Mouse (Mus musculus) ovary, postnatal 10 days (tissue): ENCODE results near the gene Cdh18.
"Not testable (repeated sequence)": the region's sequence is repeated elsewhere in the genome, so short reads cannot be mapped to it uniquely, and the experiment has no call there.

Source experiments
- DNase-seq: peaks from one replicate; pipeline ENCODE4 v3.0.0; 2022; ENCODE audit warnings: low spot score

Gene Cdh18

DNA sequence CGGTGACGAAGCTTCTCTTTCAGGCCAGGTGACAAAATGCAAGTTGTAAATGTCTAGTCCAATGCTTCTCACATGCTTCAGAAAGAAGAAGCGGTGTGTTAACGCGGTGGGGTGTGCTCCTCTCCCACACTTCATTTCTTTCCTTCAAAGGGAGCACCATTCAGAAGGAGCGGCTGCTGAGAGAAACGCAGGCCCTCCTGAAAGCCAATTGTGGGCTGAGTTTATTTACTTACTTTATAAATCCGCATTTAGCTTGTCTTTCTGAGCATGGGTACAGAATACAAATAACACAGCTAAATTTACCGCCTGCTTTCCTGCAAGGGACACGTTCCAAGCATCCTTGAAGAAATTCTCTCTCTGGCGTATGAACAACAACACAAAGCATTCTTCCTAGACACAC, 420.6 kb downstream of the Cdh18 start:
- DNase-seq = no peak

- no peak for DNase-seq
These were observed 431.3 kb downstream of the Cdh18 start for GRCm38 (mm10) chr15:22980136-22980535.

DNA sequence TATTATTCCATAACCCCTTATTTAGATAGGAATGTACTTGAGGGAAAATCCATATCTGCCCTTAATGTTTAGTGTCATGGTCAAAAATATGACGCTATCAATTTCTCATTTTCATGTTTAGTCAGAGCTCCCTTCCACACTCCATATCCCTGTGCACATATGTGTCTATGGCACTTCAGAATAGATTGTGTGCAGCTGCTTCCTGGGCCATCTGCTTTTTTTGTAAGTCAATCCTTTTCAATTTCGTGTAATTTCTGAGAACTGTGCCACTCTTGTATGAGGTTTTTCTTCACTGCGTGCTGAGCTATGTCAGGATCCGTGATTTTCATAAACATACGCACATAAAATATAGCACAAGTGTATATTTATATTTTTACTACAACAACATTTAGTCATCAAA, 435.8 kb downstream of the Cdh18 start:
- no peak for DNase-seq

DNA sequence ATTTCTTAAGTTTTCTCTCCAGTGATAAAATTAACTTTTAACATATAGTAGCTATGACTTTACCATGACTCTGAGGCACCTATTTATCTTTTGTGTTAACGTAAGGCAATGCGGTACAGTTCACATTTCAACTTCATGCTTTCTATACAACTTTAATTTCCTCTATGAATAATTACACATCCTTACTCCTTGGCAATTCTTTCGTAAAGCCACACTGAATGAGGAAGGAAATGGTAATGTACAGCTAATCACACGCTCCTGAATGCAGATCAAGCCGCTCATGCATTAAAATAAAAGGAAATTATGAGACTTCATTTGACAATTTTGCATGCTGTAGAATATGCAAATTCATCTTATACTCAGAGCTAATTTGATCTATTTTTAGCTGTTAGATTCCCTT, 467.9 kb downstream of the Cdh18 start:
- no peak for DNase-seq

GRCm38 (mm10) chr15:23021151-23021550, 472.3 kb downstream of the Cdh18 start:
- DNase-seq = no peak

GRCm38 (mm10) chr15:23022635-23023034, 473.8 kb downstream of the Cdh18 start:
- no peak for DNase-seq

GRCm38 (mm10) chr15:23035551-23036207, 486.9 kb downstream of the Cdh18 start:
- DNase-seq = peak; percentile 1

- DNase-seq = peak; percentile 2
These were observed 487.6 kb downstream of the Cdh18 start for GRCm38 (mm10) chr15:23036208-23037065.

DNA sequence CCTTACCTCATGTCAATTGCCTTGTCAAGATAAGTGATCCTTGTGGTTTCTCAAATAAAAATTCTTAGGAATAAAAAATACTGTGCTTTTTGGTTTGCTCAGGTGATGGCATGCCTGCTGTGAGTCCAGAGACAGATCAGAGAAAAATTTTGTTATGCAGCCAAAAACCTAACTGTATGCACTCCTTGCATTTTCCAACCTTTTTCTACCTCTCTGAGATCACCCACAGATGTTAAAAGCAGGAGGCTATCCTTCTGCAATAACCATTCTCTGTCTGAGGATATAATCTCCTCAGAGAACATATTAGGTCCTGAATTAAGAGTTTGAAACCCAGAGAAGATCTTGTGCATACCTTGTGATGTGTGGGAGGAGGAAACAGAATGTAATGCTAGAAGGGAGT, 488.7 kb downstream of the Cdh18 start:
- no peak for DNase-seq

DNA sequence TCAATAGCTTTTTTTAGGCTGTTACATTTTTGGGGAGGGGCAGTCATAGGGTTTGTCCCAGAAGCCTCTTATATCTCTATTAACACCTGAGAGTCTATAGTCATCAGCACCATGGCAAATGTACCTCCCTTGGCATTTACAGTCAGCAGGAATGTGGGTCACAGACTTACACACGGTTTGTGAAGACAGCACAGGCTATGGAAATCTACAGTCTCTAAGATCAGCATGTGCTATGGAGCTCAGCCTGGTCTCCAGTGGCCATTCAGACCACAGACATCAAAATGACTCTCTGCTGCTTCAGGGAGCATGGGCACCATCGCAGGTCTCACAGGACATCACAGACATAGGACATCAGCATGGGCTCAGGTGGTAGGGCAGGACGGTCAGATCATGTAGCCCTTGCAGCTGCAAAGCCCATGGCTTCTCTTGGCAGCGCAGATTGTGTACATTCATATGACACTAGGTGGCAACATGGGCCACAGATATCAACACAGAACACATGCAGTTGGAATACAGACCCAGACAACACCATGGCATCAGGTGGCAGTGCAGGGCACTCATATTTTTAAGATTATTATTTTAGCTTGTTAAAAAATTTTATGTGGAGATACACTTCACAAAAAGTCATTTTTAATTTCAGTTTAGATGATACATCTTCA, 497.4 kb downstream of the Cdh18 start:
- no peak for DNase-seq

- no peak for DNase-seq
These were observed 503.2 kb downstream of the Cdh18 start for GRCm38 (mm10) chr15:23052006-23052405.

GRCm38 (mm10) chr15:23085326-23085725, 536.5 kb downstream of the Cdh18 start:
- not testable (repeated sequence) for DNase-seq

- no peak for DNase-seq
These were observed 538.7 kb downstream of the Cdh18 start for GRCm38 (mm10) chr15:23087535-23087934.

GRCm38 (mm10) chr15:23096601-23097000, 547.8 kb downstream of the Cdh18 start:
- DNase-seq = no peak

DNA sequence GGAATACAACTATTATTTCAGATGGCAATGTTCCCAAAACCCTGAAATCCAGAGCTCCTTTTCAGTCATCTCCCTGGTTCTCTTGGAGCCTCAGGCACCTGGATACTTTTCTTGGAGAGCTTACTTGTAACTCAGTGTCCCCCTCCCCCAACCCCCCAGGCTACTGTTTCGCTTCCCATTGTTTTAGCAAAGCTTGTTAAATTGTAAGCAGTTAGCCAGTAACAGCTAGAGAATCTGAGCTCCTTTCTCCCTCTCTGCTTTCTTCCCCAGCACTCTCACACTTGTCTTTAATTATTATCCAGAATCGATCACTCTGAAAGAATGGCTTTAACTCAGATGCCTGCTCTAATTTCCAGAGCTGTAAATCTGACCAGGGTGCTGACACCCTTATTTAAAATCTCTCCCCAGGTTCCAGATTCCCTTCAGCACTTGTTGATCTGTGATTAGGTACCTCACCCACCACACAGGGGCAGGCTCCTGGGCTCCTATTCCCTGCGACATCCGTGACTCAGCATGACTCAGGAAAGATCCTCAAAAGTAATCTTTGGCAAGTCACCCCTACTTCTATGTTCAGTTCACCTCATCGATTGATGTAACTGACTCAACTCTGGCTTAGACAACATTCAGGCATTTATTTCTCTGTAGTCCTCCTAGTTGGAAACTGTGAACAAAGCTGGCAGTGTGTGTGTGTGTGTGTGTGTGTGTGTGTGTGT, 556.0 kb downstream of the Cdh18 start:
- no peak for DNase-seq

- no peak for DNase-seq
These were observed 586.3 kb downstream of the Cdh18 start for GRCm38 (mm10) chr15:23134950-23135715.

- DNase-seq = no peak
These were observed 588.1 kb downstream of the Cdh18 start for GRCm38 (mm10) chr15:23136971-23137370.

GRCm38 (mm10) chr15:23142907-23143306, 594.1 kb downstream of the Cdh18 start:
- not testable (repeated sequence) for DNase-seq

- no peak for DNase-seq
These were observed 607.1 kb downstream of the Cdh18 start for GRCm38 (mm10) chr15:23155883-23156282.

GRCm38 (mm10) chr15:23164869-23165268, 616.0 kb downstream of the Cdh18 start:
- no peak for DNase-seq

DNA sequence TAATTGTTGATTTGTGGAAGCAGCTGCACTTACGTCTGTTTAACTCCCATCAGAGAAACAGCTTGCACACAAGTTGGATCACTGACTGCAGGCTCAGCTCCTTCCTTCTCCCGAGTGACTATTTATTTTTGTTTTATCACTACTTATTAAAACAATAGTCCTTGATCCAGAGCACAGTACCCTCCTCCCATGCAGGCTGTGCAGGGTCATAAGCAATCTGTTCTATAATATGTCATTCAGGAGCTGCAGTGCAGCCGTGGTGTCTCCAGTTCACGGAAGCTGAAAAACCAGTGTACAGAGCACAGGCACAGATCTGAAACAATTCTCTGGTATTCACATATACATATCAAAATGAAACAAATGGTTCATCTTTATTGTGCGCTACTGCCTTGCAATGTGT, 625.8 kb downstream of the Cdh18 start:
- DNase-seq = no peak

DNA sequence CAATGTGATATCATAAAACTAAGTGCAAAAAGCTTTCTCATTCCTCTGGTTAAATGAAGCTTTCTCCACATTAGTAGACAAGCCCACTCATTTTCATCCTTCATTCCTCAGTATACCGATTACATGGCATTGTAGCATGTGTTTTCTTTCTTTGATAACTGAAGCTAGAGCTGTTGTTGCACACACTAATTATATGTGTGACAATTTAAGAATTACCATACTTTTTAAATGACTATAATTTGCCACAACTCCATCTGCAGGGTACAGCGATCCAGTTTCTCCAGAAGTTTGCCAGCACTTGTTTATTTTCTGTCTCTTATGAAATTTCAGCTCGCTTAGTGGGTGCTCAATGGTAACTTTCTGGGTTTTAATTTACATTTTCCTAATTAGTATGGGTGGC, 663.2 kb downstream of the Cdh18 start:
- no peak for DNase-seq
